Mouse (Mus musculus): ENCODE data around the gene Wdr76. TPM values are rescaled to one million over a fixed set of nuclear protein-coding genes. Genes with fewer than 3 reads are reported as not detected.
A peak's percentile ranks its signal among the peaks of the same experiment; 100 is the strongest.
"Not testable (repeated sequence)": the region's sequence is repeated elsewhere in the genome, so short reads cannot be mapped to it uniquely, and the experiment has no call there.

Gene Wdr76
- 9.1 and 9.9 TPM in 2 replicates for polyA plus RNA-seq (2014; fragmentation: Nextera tagmentation; extraction: Ambion mirVana)

- H3K27me3 ChIP-seq (replicated peaks; ENCODE audit: control insufficient read depth, insufficient read depth, low read length); H3K27ac ChIP-seq (ENCODE audit: low read depth); H3K36me3 ChIP-seq (ENCODE audit: control insufficient read depth, insufficient read depth, low read length); H3K9me3 ChIP-seq (ENCODE audit: control insufficient read depth, low read length): not testable (repeated sequence)
- 1% methylated on average over 38 of the region's 42 CpGs for WGBS
- peaks cover 15% of the 10 kb centered on the region for H3K4me1 ChIP-seq (replicated peaks; ENCODE audit: control insufficient read depth, insufficient read depth, low read length)
- H3K4me2 ChIP-seq (ENCODE audit: low read length): peak within 1 kb of the TSS; percentile 85
- peak within 1 kb of the TSS; percentile 58 for H3K9ac ChIP-seq (ENCODE audit: low read length)
- ATAC-seq (replicated peaks; ENCODE audit: low FRiP score, low TSS enrichment, low read depth) (peak; percentile 93), DNase-seq (ENCODE audit: low spot score) (peak; percentile 89)
- peak within 1 kb of the TSS; percentile 60 for H3K4me3 ChIP-seq (ENCODE audit: low read depth, low read length)
Measured at GRCm38 (mm10) chr2:121505942-121506882, at the start of gene Wdr76, which contains the start of gene Mfap1a. Gene Wdr76 (plus strand): TSS chr2:121506723. Gene Mfap1a (minus strand): TSS chr2:121506665.

GRCm38 (mm10) chr2:121460071-121460470 lies 46.5 kb upstream of the Wdr76 start:
- H3K9me3 ChIP-seq (ENCODE audit: control insufficient read depth, low read length): no peaks in the 10 kb centered on the region
- H3K4me1 ChIP-seq (replicated peaks; ENCODE audit: control insufficient read depth, insufficient read depth, low read length): peaks cover 10% of the 10 kb centered on the region
- no peak overlapping the region for H3K4me3 ChIP-seq (ENCODE audit: low read depth, low read length)
- H3K9ac ChIP-seq (ENCODE audit: low read length): no peak overlapping the region
- no peak overlapping the region for H3K4me2 ChIP-seq (ENCODE audit: low read length)
- peaks cover 25% of the 10 kb centered on the region; the same call in 1 of the 2 replicates for H3K36me3 ChIP-seq (ENCODE audit: control insufficient read depth, insufficient read depth, low read length)
- 68% methylated on average over 2 of the region's 2 CpGs for WGBS
- H3K27me3 ChIP-seq (replicated peaks; ENCODE audit: control insufficient read depth, insufficient read depth, low read length): no peaks in the 10 kb centered on the region
- no peak for DNase-seq (ENCODE audit: low spot score)
- no peak for ATAC-seq (replicated peaks; ENCODE audit: low FRiP score, low TSS enrichment, low read depth)
- no peak overlapping the region for H3K27ac ChIP-seq (ENCODE audit: low read depth)

GRCm38 (mm10) chr2:121468982-121469381 lies 37.5 kb upstream of the Wdr76 start:
- not testable (repeated sequence) for H3K27ac ChIP-seq (ENCODE audit: low read depth); H3K9ac ChIP-seq (ENCODE audit: low read length); H3K4me3 ChIP-seq (ENCODE audit: low read depth, low read length); ATAC-seq (replicated peaks; ENCODE audit: low FRiP score, low TSS enrichment, low read depth); H3K27me3 ChIP-seq (replicated peaks; ENCODE audit: control insufficient read depth, insufficient read depth, low read length); H3K4me2 ChIP-seq (ENCODE audit: low read length); DNase-seq (ENCODE audit: low spot score); H3K36me3 ChIP-seq (ENCODE audit: control insufficient read depth, insufficient read depth, low read length); H3K9me3 ChIP-seq (ENCODE audit: control insufficient read depth, low read length); H3K4me1 ChIP-seq (replicated peaks; ENCODE audit: control insufficient read depth, insufficient read depth, low read length)
- 71% methylated on average over 1 of the region's 6 CpGs for WGBS

- not testable (repeated sequence) for ATAC-seq (replicated peaks; ENCODE audit: low FRiP score, low TSS enrichment, low read depth); H3K9ac ChIP-seq (ENCODE audit: low read length); H3K27ac ChIP-seq (ENCODE audit: low read depth); DNase-seq (ENCODE audit: low spot score); H3K4me3 ChIP-seq (ENCODE audit: low read depth, low read length); H3K36me3 ChIP-seq (ENCODE audit: control insufficient read depth, insufficient read depth, low read length); H3K4me2 ChIP-seq (ENCODE audit: low read length); H3K4me1 ChIP-seq (replicated peaks; ENCODE audit: control insufficient read depth, insufficient read depth, low read length); H3K27me3 ChIP-seq (replicated peaks; ENCODE audit: control insufficient read depth, insufficient read depth, low read length); H3K9me3 ChIP-seq (ENCODE audit: control insufficient read depth, low read length)
- WGBS: 89% methylated on average over 3 of the region's 3 CpGs
Measured at GRCm38 (mm10) chr2:121472783-121473182, 33.7 kb upstream of the Wdr76 start.

GRCm38 (mm10) chr2:121473301-121474179 lies 33.0 kb upstream of the Wdr76 start, which contains the start of gene Mfap1b:
Gene Mfap1b (minus strand): TSS chr2:121474067.
- Histone ChIP-seq H3K4me3 (ENCODE audit: low read depth, low read length) (peak within 1 kb of the TSS; percentile 61), H3K9ac (ENCODE audit: low read length) (peak within 1 kb of the TSS; percentile 55), H3K4me2 (ENCODE audit: low read length) (peak within 1 kb of the TSS; percentile 55), H3K27ac (ENCODE audit: low read depth) (peak within 1 kb of the TSS; percentile 54; the same call in 1 of the 2 replicates)
- ATAC-seq (replicated peaks; ENCODE audit: low FRiP score, low TSS enrichment, low read depth) (peak; percentile 91), DNase-seq (ENCODE audit: low spot score) (peak; percentile 85)
- not testable (repeated sequence) for H3K9me3 ChIP-seq (ENCODE audit: control insufficient read depth, low read length); H3K36me3 ChIP-seq (ENCODE audit: control insufficient read depth, insufficient read depth, low read length); H3K4me1 ChIP-seq (replicated peaks; ENCODE audit: control insufficient read depth, insufficient read depth, low read length); H3K27me3 ChIP-seq (replicated peaks; ENCODE audit: control insufficient read depth, insufficient read depth, low read length)
- 5% methylated on average over 39 of the region's 41 CpGs for WGBS

- H3K27me3 ChIP-seq (replicated peaks; ENCODE audit: control insufficient read depth, insufficient read depth, low read length): no peaks in the 10 kb centered on the region
- H3K36me3 ChIP-seq (ENCODE audit: control insufficient read depth, insufficient read depth, low read length): no peaks in the 10 kb centered on the region
Measured at GRCm38 (mm10) chr2:121474180-121474535, 32.4 kb upstream of the Wdr76 start.

GRCm38 (mm10) chr2:121475306-121475705 lies 31.2 kb upstream of the Wdr76 start:
- not testable (repeated sequence) for H3K9me3 ChIP-seq (ENCODE audit: control insufficient read depth, low read length); H3K4me3 ChIP-seq (ENCODE audit: low read depth, low read length); ATAC-seq (replicated peaks; ENCODE audit: low FRiP score, low TSS enrichment, low read depth); H3K27me3 ChIP-seq (replicated peaks; ENCODE audit: control insufficient read depth, insufficient read depth, low read length); H3K4me2 ChIP-seq (ENCODE audit: low read length); H3K4me1 ChIP-seq (replicated peaks; ENCODE audit: control insufficient read depth, insufficient read depth, low read length); DNase-seq (ENCODE audit: low spot score); H3K36me3 ChIP-seq (ENCODE audit: control insufficient read depth, insufficient read depth, low read length); H3K27ac ChIP-seq (ENCODE audit: low read depth); H3K9ac ChIP-seq (ENCODE audit: low read length)
- 98% methylated on average over 2 of the region's 2 CpGs for WGBS

More at GRCm38 (mm10) chr2:121474180-121474535, 32.4 kb upstream of the Wdr76 start:
- Histone ChIP-seq H3K4me3 (ENCODE audit: low read depth, low read length) (peak overlapping the region; percentile 61), H3K9me3 (ENCODE audit: control insufficient read depth, low read length) (no peaks in the 10 kb centered on the region), H3K4me1 (replicated peaks; ENCODE audit: control insufficient read depth, insufficient read depth, low read length) (peaks cover 3% of the 10 kb centered on the region), H3K27ac (ENCODE audit: low read depth) (peak overlapping the region; percentile 54; the same call in 1 of the 2 replicates), H3K4me2 (ENCODE audit: low read length) (peak overlapping the region; percentile 55), H3K9ac (ENCODE audit: low read length) (peak overlapping the region; percentile 55)
- ATAC-seq (replicated peaks; ENCODE audit: low FRiP score, low TSS enrichment, low read depth): no peak; the same call in 1 of the 2 replicates
- 32% methylated on average over 8 of the region's 8 CpGs for WGBS
- DNase-seq (ENCODE audit: low spot score): no peak

- H3K4me2 ChIP-seq (ENCODE audit: low read length): no peak overlapping the region
- no peak overlapping the region for H3K9ac ChIP-seq (ENCODE audit: low read length)
- no peak for ATAC-seq (replicated peaks; ENCODE audit: low FRiP score, low TSS enrichment, low read depth)
- no peak for DNase-seq (ENCODE audit: low spot score)
- no peaks in the 10 kb centered on the region for H3K36me3 ChIP-seq (ENCODE audit: control insufficient read depth, insufficient read depth, low read length)
- no peak overlapping the region for H3K4me3 ChIP-seq (ENCODE audit: low read depth, low read length)
- H3K27ac ChIP-seq (ENCODE audit: low read depth): no peak overlapping the region
- no peaks in the 10 kb centered on the region for H3K27me3 ChIP-seq (replicated peaks; ENCODE audit: control insufficient read depth, insufficient read depth, low read length)
- WGBS: 87% methylated on average over 3 of the region's 3 CpGs
- peaks cover 3% of the 10 kb centered on the region for H3K4me1 ChIP-seq (replicated peaks; ENCODE audit: control insufficient read depth, insufficient read depth, low read length)
- H3K9me3 ChIP-seq (ENCODE audit: control insufficient read depth, low read length): no peaks in the 10 kb centered on the region
Measured at GRCm38 (mm10) chr2:121477491-121478266, 28.8 kb upstream of the Wdr76 start.
